Mouse (Mus musculus): ENCODE data around the gene Mecom. TPM values are rescaled to one million over a fixed set of nuclear protein-coding genes. Genes with fewer than 3 reads are reported as not detected.

Mecom gene
- total and polyA plus RNA-seq, 3 experiments = not detected

GRCm38 (mm10) chr3:29959051-29959450 lies 588.8 kb downstream of the Mecom start:
- Histone ChIP-seq H3K9ac (ENCODE audit: insufficient read depth, low read depth) (no peak overlapping the region), H3K4me2 (ENCODE audit: insufficient read depth, low read depth, poor library complexity, severe bottlenecking) (peak overlapping the region; percentile 21; the same call in 1 of the 2 replicates), H3K9me3 (replicated peaks; ENCODE audit: low read length) (no peaks in the 10 kb centered on the region), H3K4me1 (ENCODE audit: control insufficient read depth in 1 of 2, insufficient read depth in 2 of 2) (peaks cover 0 to 13% of the 10 kb centered on the region in 2 experiments; a peak in 2 of 4 replicates), H3K79me2 (replicated peaks; ENCODE audit: control insufficient read depth, extremely low read depth, insufficient read depth, poor library complexity, severe bottlenecking) (no peaks in the 10 kb centered on the region), H3K27ac (ENCODE audit: insufficient read depth, low read depth) (no peak overlapping the region), H3K27me3 (replicated peaks) (no peaks in the 10 kb centered on the region), H3K4me3 (replicated peaks in 1 of 3; ENCODE audit: low read depth in 2 of 3, low read length in 2 of 3, poor library complexity in 1 of 3) (no peak overlapping the region), H3K36me3 (replicated peaks in 1 of 2; ENCODE audit: control insufficient read depth in 1 of 2, insufficient read depth in 1 of 2, low read length in 1 of 2) (no peaks in the 10 kb centered on the region)
- dilution Hi-C loops (cut with MboI; ENCODE audit: extremely low pct_ligation_motif_present, extremely low pct_unique_long_range_greater_than_20kb, low sequenced_read_pairs) = no loop called here
- DNase-seq (ENCODE audit: extremely low read depth) = peak; percentile 29
- in situ Hi-C loops (cut with MboI; ENCODE audit: low pct_ligation_motif_present, low pct_unique_long_range_greater_than_20kb, low sequenced_read_pairs) = no loop called here
- TF ChIP-seq TCF12 (IDR thresholded peaks at IDR 0.05; ENCODE audit: low read depth, low read length) = no peak
- TF ChIP-seq USF2 (conservative IDR thresholded peaks at IDR 0.05; ENCODE audit: low read depth, low read length) = no peak
- TF ChIP-seq BHLHE40 (IDR thresholded peaks at IDR 0.05; ENCODE audit: low read depth, low read length) = 0 out of 2 replicates have a peak, but pooled peaks have one; percentile 6
- TF ChIP-seq CHD2 (IDR thresholded peaks at IDR 0.05; ENCODE audit: low read length) = no peak

- DNase-seq (ENCODE audit: extremely low read depth) = no peak
- TF ChIP-seq TBP (conservative IDR thresholded peaks at IDR 0.05; ENCODE audit: low read depth, low read length) (no peak), HCFC1 (IDR thresholded peaks at IDR 0.05; ENCODE audit: low read depth, low read length) (no peak), USF1 (IDR thresholded peaks at IDR 0.05; ENCODE audit: low read depth, low read length) (no peak), KAT2A (IDR thresholded peaks at IDR 0.05; ENCODE audit: insufficient replicate concordance, low read length) (no peak), ELF1 (IDR thresholded peaks at IDR 0.05; ENCODE audit: low read depth, low read length) (no peak), GABPA (IDR thresholded peaks at IDR 0.05; ENCODE audit: insufficient replicate concordance, low read depth, low read length) (no peak), JUN (IDR thresholded peaks at IDR 0.05; ENCODE audit: insufficient read depth, low read depth, low read length) (no peak), USF2 (conservative IDR thresholded peaks at IDR 0.05; ENCODE audit: low read depth, low read length) (no peak), ZKSCAN1 (IDR thresholded peaks at IDR 0.05; ENCODE audit: borderline replicate concordance, low read depth, low read length) (no peak), E2F4 (IDR thresholded peaks at IDR 0.05; ENCODE audit: insufficient replicate concordance, low read depth, low read length) (no peak), UBTF (IDR thresholded peaks at IDR 0.05; ENCODE audit: low read depth, low read length) (no peak), ETS1 (conservative IDR thresholded peaks at IDR 0.05; ENCODE audit: low read depth, low read length) (no peak), MEF2A (IDR thresholded peaks at IDR 0.05; ENCODE audit: borderline replicate concordance, low read depth, low read length) (no peak), SMC3 (IDR thresholded peaks at IDR 0.05; ENCODE audit: low read depth, low read length) (no peak), EP300 (IDR thresholded peaks at IDR 0.05; ENCODE audit: low read length) (no peak), MAX (IDR thresholded peaks at IDR 0.05; ENCODE audit: low read length) (no peak), MAFK (IDR thresholded peaks at IDR 0.05; ENCODE audit: insufficient replicate concordance, low read length) (no peak), IRF4 (IDR thresholded peaks at IDR 0.05; ENCODE audit: low read depth, low read length) (no peak), TCF12 (IDR thresholded peaks at IDR 0.05; ENCODE audit: low read depth, low read length) (no peak)
These were observed 590.2 kb downstream of the Mecom start for GRCm38 (mm10) chr3:29957365-29958236.

More at GRCm38 (mm10) chr3:29957365-29958236, 590.2 kb downstream of the Mecom start:
- Histone ChIP-seq H3K4me1 (ENCODE audit: control insufficient read depth in 1 of 2, insufficient read depth in 2 of 2) (peaks cover 0 to 4% of the 10 kb centered on the region in 2 experiments; a peak in 2 of 4 replicates), H3K27me3 (replicated peaks) (no peaks in the 10 kb centered on the region), H3K27ac (ENCODE audit: insufficient read depth, low read depth) (no peak overlapping the region), H3K9ac (ENCODE audit: insufficient read depth, low read depth) (no peak overlapping the region), H3K4me3 (replicated peaks in 1 of 3; ENCODE audit: low read depth in 2 of 3, low read length in 2 of 3, poor library complexity in 1 of 3) (no peak overlapping the region), H3K79me2 (replicated peaks; ENCODE audit: control insufficient read depth, extremely low read depth, insufficient read depth, poor library complexity, severe bottlenecking) (no peaks in the 10 kb centered on the region), H3K36me3 (replicated peaks in 1 of 2; ENCODE audit: control insufficient read depth in 1 of 2, insufficient read depth in 1 of 2, low read length in 1 of 2) (no peaks in the 10 kb centered on the region), H3K9me3 (replicated peaks; ENCODE audit: low read length) (no peaks in the 10 kb centered on the region), H3K4me2 (ENCODE audit: insufficient read depth, low read depth, poor library complexity, severe bottlenecking) (no peak overlapping the region)
- dilution Hi-C loops (cut with MboI; ENCODE audit: extremely low pct_ligation_motif_present, extremely low pct_unique_long_range_greater_than_20kb, low sequenced_read_pairs) (no loop called here), in situ Hi-C loops (cut with MboI; ENCODE audit: low pct_ligation_motif_present, low pct_unique_long_range_greater_than_20kb, low sequenced_read_pairs) (no loop called here)

Data from CH12.LX (cell line).